Mouse (Mus musculus) thymus, postnatal 36 days (tissue): ENCODE data around the gene Depdc5.
"Not testable (repeated sequence)": the region's sequence is repeated elsewhere in the genome, so short reads cannot be mapped to it uniquely, and the experiment has no call there.

Experiments used
- DNase-seq, 2 experiments: peaks; one replicate each; pipeline ENCODE4 v3.0.0; 2022; ENCODE audit warnings: mixed read lengths in 2 of 2

Gene Depdc5

DNA sequence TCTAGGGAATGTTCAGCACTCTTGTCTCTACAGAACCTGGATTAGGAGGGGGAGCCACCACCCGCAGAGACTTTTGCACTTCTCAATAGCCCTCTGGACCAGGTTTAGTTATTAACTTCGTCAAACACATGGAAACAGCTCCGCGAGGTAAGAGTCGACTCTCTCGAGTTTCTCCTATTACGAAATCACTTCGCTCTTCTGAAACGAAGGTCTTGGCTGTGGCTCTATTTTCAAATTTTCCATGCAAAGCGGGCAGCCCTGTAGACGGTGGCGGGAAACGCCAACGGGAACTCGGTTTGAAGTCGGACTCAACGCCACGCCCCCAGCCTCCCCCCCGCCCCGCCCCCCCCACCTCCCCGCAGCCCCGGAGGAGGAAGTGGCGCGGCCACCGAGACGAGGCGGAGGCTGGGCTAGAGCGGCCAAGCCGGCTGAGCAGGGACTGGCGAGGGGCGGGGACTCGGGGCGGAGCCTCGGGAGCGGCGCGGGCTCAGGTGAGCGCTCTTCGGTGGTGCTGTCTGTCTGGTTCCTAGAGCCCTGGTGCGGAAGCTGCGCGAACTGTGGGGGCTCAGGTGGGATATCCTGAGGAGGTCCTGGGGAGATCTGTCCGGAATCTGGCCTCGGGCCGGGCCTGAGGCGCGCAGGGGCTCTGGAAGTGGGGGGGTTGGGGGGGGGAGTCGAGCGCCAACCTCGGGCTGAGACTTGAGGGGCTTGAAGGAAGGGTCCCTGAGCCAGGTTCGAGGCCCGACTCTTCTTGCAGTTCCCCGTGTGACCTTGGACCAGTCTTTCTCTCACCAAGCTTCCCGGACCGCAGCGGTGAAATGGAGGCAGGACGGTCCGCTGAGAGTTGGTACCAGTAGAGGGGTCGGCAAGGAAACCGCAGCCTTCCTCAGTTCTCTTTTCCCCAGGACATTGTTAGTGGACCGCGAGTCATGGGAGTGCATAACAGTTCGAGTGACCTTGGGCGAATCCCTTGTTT lies at the start of gene Depdc5:
TSS of gene Depdc5 (plus strand) at position 449 of the 976 bp plus-strand sequence.
- peak; percentile 97 to 98 for DNase-seq

- no peak for DNase-seq
These were observed 48.1 kb upstream of the Depdc5 start for GRCm38 (mm10) chr5:32815396-32815795.

DNA sequence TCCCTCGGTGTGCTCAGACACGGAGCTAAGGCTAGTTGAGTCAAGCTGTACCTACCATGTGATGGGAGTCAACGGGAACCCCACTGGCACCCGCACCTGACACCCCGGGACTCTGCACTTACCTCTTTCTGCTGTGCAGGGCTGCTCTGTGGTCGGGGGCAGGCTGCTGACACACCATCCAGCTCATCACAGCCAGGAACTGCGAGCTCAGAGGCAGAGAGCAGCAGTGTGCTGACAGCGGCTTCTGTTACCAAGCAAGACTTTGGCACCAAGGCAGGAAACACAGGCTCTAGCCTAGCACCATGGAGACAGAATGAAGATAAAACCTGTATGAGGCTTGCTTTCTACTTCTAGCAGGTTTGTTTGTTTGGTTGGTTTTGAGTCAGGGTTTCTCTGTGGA lies 43.0 kb upstream of the Depdc5 start:
- DNase-seq = no peak

DNA sequence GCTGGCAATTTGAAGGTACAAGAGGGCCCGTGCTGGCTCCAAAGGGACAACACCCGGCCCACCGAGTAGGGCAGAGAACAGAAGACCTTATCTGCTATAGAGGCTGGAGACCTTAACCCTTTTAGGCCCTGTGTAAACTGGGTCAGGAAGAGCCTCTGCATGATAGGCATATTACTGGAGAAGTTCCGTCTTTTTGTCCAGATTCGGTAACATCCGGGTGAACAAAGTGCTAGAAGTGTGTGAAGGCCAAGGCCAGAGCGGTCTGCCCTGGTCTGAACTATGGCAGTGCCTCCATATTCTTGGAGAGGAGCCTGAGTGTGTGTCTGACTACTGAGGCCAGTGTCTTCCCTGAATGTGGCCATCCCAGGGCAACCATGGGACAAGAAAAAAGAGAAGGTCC lies 36.5 kb upstream of the Depdc5 start, which contains the start of gene Gm20671:
TSS of gene Gm20671 (minus strand) at position 101 of the 400 bp plus-strand sequence.
- DNase-seq = no peak

DNA sequence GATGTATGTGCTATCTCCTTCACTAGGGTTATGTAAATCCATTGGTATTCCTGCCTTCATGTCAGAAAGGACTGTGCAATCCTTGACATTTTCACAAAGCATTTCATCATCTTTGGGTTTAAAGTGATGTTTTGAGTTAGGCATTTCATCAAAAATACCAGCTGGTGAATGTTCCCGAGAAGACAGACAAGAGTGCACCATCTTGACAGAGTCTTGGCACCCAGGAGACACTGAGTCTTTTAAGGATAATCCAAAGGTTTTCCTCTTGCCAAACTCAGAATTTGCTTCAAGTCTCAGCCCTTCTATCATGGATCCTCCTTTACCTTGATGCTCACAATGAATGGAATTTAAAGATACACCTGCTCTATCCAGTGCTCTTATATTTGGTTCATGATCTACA lies 34.7 kb upstream of the Depdc5 start:
- DNase-seq = not testable (repeated sequence)

DNA sequence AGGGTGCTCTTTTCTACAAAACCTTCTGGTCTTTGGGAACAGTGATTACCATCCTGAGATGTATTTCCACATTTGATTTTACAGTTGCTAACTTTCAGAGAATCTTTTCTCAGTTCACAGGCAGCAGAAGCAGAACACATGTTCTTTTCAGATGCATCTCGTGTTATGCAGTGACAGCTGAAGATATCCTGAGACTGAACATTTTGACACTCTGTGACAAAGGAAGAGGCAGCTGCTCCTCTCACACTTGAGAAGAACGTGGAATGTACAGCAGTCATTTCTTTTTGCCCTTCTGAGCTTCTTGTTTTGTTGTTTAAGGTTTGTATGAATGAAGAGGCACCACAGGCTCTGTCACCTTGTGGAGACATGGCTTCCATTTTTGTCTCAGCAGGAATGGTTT lies 33.4 kb upstream of the Depdc5 start:
- no peak for DNase-seq

DNA sequence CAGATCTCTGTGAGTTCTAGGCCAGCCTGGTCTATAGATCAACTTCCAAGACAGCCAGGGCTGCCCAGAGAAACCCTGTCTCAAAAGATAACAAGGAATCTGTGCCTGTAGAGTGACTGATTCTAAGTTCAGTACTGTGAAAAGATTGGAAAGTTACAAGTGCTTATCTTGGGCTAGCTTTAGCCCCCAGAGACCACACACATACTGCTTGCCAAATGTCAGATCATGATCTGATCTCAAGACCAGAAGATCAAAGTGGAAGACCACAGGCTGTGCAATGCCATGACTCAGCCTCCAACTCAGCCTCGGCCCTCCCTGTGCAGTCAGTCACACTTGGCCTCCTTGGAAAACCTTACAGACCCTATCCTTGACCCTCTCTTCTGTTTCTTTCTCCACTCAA lies 29.0 kb upstream of the Depdc5 start:
- DNase-seq = no peak

- no peak for DNase-seq
These were observed 26.5 kb upstream of the Depdc5 start for GRCm38 (mm10) chr5:32836976-32837375.

DNA sequence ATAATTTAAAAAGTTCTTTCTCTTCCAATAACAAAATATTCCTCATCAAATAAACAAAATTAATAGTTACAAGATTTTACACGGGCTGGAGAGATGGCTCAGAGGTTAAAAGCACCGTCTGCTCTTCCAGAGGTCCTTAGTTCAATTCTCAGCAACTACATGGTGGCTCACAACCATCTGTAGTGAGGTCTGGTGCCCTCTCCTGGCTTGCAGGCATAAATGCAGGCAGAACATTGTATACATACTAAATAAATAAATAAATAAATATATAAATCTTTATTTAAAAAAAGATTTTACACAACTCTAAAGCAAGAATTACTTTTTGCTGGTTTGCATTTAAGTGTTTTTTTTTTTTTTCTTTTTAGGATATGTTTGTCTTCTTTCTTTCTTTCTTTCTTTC lies 23.5 kb upstream of the Depdc5 start:
- no peak for DNase-seq

DNA sequence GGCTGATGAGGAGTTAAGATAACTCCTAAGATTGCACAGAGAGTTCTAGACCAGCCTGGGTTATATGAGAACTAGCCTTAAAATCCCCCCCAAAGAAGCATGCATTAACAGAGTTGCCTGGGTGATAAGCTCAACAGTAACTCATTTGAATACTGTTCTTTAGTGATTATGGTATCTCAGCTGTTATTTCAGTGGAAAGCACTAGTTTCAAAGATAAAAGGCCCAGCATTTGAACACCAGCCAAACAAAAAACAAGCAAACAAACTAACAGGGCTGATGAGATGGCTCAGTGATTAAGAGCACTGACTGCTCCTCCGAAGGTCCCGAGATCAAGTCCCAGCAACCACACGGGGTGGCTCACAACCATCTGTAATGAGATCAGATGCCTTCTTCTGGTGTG lies 14.3 kb upstream of the Depdc5 start:
- DNase-seq = no peak

- DNase-seq = not testable (repeated sequence)
These were observed 13.9 kb upstream of the Depdc5 start for GRCm38 (mm10) chr5:32849580-32849979.

DNA sequence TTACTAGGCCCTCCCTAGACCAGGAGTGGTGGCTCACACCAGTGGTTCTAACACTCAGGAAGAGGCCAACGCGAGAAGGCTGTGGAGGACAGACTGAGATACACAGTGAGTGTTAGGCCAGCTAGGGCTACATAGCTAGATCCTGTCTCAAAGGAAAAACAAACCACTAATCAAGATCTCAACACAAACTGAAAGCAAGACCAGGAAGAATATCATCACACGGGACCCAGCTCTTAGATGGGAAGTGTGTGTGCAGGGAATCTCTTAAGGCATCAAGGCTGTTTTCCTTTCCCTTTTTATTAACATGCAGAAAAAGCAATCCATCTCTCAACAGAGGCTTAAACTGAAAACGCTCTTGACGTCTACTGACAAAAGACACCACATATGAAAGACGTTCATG lies 11.5 kb upstream of the Depdc5 start:
- no peak for DNase-seq

- peak; percentile 99 to 100 for DNase-seq
These were observed 9.6 kb upstream of the Depdc5 start, which contains the start of gene Prr14l for GRCm38 (mm10) chr5:32853731-32854507. Prr14l (minus strand) TSS chr5:32854256.

- no peak for DNase-seq
These were observed 8.7 kb upstream of the Depdc5 start for GRCm38 (mm10) chr5:32854818-32855217.

- DNase-seq = not testable (repeated sequence)
These were observed 8.2 kb upstream of the Depdc5 start for GRCm38 (mm10) chr5:32855274-32855673.

GRCm38 (mm10) chr5:32857781-32858220 lies 5.7 kb upstream of the Depdc5 start:
- peak; percentile 36 to 43 for DNase-seq

GRCm38 (mm10) chr5:32861082-32861481 lies 2.4 kb upstream of the Depdc5 start:
- no peak for DNase-seq

DNA sequence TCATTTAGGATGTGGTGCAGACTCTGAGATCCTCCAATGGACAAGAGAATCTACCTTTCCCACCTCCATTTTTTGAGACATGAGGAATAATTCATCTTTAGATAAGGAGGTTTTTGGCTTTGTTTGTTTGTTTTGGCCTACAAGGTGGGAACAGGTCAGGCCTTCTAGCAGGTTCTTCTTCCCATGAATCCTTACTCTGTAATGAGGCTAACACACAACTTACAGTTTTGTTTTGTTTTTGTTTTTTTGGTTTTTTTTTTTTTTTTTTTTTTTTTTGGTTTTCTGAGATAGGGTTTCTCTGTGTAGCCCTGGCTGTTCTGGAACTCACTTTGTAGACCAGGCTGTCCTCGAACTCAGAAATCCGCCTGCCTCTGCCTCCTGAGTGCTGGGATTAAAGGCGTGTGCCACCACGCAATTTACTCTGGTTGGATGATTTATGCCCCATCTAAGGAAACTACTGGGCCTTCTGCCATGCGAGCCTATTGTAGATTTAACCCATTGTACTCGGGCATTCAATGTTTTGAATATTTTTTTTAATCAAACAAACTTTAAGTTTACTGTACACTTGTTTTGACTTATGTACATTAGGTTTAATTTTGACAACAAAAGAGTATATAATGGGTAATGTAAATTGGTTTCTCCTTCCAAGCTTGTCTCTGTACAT lies 900 bp upstream of the Depdc5 start:
- no peak for DNase-seq

DNA sequence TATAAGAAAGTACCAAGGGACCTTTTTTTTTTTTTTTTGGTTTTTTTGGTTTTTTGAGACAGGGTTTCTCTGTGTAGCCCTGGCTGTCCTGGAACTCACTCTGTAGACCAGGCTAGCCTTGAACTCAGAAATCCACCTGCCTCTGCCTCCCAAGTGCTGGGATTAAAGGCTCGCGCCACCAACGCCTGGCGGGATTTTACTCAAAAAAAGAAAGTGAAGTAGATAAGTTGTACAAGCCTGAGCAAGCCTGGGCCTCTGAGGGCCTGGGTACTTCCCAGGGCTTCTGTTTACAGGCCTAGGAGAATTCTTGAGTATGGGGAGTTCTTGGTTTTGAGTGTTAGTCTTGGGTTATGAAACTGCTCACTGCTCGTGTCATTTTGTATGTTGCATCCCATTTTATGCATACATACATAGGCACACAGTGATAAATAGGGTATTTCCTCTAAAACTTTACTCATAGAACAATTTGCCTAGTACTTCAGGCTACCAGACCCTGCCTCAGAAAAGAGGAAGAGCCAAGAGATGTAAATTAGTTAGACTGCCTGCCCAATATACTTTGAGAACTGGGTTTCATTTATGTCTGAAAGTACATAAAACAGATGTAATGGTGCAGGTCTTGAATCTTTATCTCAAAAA lies 6.0 kb downstream of the Depdc5 start:
- DNase-seq = no peak

DNA sequence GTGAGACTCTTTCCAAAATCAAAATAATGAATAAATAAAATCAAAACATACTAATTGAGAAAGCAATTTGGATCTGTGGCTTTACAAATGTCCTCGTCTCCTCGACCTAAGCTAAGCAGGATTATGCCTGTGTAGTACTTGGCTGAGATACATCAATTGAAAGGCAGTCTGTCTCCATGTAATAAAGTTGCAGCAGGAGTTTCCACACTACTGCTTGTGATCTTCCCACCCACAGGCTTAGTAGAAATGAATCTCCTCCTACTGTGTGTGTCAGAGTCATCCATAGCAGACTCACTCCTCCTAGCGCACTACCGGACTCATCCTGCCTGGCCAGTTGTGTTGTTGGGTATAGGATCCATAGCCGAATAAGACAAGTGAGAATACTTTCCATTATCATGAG lies 8.8 kb downstream of the Depdc5 start:
- no peak for DNase-seq

- no peak for DNase-seq
These were observed 23.2 kb downstream of the Depdc5 start for GRCm38 (mm10) chr5:32886739-32887138.

GRCm38 (mm10) chr5:32907496-32907895 lies 44.0 kb downstream of the Depdc5 start:
- no peak for DNase-seq
